Mouse (Mus musculus) CH12.LX (cell line): ENCODE data around the gene Megf11. TPM values are rescaled to one million over a fixed set of nuclear protein-coding genes. Genes with fewer than 3 reads are reported as not detected.
"Not testable (repeated sequence)": the region's sequence is repeated elsewhere in the genome, so short reads cannot be mapped to it uniquely, and the experiment has no call there.

ENCODE experiments used
- DNase-seq: peaks from one replicate; pipeline ENCODE4 v3.0.0-alpha.2; 2013; ENCODE audit errors: extremely low read depth
- H3K27ac ChIP-seq: 2 replicates; pipeline ENCODE4 v1.5.1; 2012; ENCODE audit warnings: low read depth, mild to moderate bottlenecking, control low read depth, moderate library complexity; ENCODE audit not compliant: insufficient read depth
- H3K27me3 ChIP-seq: replicated peaks from 2 replicates; pipeline ENCODE3; 2012; ENCODE audit warnings: inconsistent platforms
- H3K36me3 ChIP-seq, 2 experiments: replicated peaks in 1 of 2; 2 replicates each; pipeline versions ENCODE3 to v1.6.1; 2012; ENCODE audit warnings: inconsistent platforms in 1 of 2, low read length in 1 of 2, mild to moderate bottlenecking in 1 of 2, mixed read lengths in 1 of 2, moderate library complexity in 1 of 2; ENCODE audit not compliant: control insufficient read depth in 1 of 2, insufficient read depth in 1 of 2
- H3K4me1 ChIP-seq, 2 experiments: 2 replicates each; pipeline ENCODE4 v1.6.1; 2012; ENCODE audit warnings: inconsistent platforms in 1 of 2, moderate library complexity in 1 of 2; ENCODE audit not compliant: insufficient read depth in 2 of 2, control insufficient read depth in 1 of 2
- H3K4me2 ChIP-seq: 2 replicates; pipeline ENCODE4 v1.6.1; 2012; ENCODE audit warnings: low read depth, mild to moderate bottlenecking, control low read depth; ENCODE audit not compliant: poor library complexity, insufficient read depth, severe bottlenecking
- H3K4me3 ChIP-seq, 3 experiments: fragments of 150-350 bp in 1 of 3; sonication (generic) in 1 of 3; replicated peaks in 1 of 3; 2 replicates each; pipeline versions ENCODE3 to v1.5.1; 2011 to 2012; ENCODE audit warnings: low read depth in 2 of 3, low read length in 2 of 3, mild to moderate bottlenecking in 2 of 3, moderate library complexity in 2 of 3, control low read depth in 1 of 3, improper control_type of control experiment in 1 of 3, inconsistent platforms in 1 of 3, mixed read lengths in 1 of 3; ENCODE audit not compliant: poor library complexity in 1 of 3
- H3K79me2 ChIP-seq: replicated peaks from 2 replicates; pipeline ENCODE4 v1.6.1; 2012; ENCODE audit warnings: mild to moderate bottlenecking, moderate library complexity; ENCODE audit not compliant: control insufficient read depth, poor library complexity, insufficient read depth, severe bottlenecking; ENCODE audit errors: extremely low read depth
- H3K9ac ChIP-seq: 2 replicates; pipeline ENCODE4 v1.6.1; 2012; ENCODE audit warnings: low read depth, mild to moderate bottlenecking, control low read depth, moderate library complexity; ENCODE audit not compliant: insufficient read depth
- H3K9me3 ChIP-seq: replicated peaks from 2 replicates; pipeline ENCODE3; 2012; ENCODE audit warnings: low read length, inconsistent platforms, mixed read lengths
- CTCF ChIP-seq, 2 experiments: IDR thresholded peaks in 1 of 2; conservative IDR thresholded peaks in 1 of 2; 2 replicates each; pipeline ENCODE4 v1.5.1; 2011 to 2012; ENCODE audit warnings: low read depth in 2 of 2, low read length in 2 of 2, improper control_type of control experiment in 1 of 2, inconsistent platforms in 1 of 2, mild to moderate bottlenecking in 1 of 2, moderate library complexity in 1 of 2
- ELF1 ChIP-seq: IDR thresholded peaks from 2 replicates; pipeline ENCODE4 v1.6.1; 2014; ENCODE audit warnings: low read depth, mild to moderate bottlenecking, inconsistent platforms, low read length, improper control_type of control experiment
- ETS1 ChIP-seq: conservative IDR thresholded peaks from 2 replicates; pipeline ENCODE4 v1.6.1; 2012; ENCODE audit warnings: low read depth, mild to moderate bottlenecking, inconsistent platforms, low read length, improper control_type of control experiment, moderate library complexity
- GABPA ChIP-seq: IDR thresholded peaks from 2 replicates; pipeline ENCODE4 v1.6.1; 2012; ENCODE audit warnings: low read depth, low read length, improper control_type of control experiment, inconsistent platforms; ENCODE audit not compliant: insufficient replicate concordance
- HCFC1 ChIP-seq: IDR thresholded peaks from 2 replicates; pipeline ENCODE4 v1.6.1; 2012; ENCODE audit warnings: low read depth, mild to moderate bottlenecking, inconsistent platforms, low read length, improper control_type of control experiment
- KAT2A ChIP-seq: IDR thresholded peaks from 2 replicates; pipeline ENCODE4 v1.6.1; 2012; ENCODE audit warnings: low read length, improper control_type of control experiment, inconsistent platforms; ENCODE audit not compliant: insufficient replicate concordance
- MEF2A ChIP-seq: IDR thresholded peaks from 2 replicates; pipeline ENCODE4 v1.6.1; 2014; ENCODE audit warnings: low read depth, mild to moderate bottlenecking, inconsistent platforms, low read length, improper control_type of control experiment, borderline replicate concordance
- MXI1 ChIP-seq: IDR thresholded peaks from 2 replicates; pipeline ENCODE4 v1.6.1; 2011; ENCODE audit warnings: mild to moderate bottlenecking, low read depth, low read length, improper control_type of control experiment
- NELFE ChIP-seq: IDR thresholded peaks from 2 replicates; pipeline ENCODE4 v1.6.1; 2011; ENCODE audit warnings: low read depth, low read length, improper control_type of control experiment
- RAD21 ChIP-seq: IDR thresholded peaks from 2 replicates; pipeline ENCODE4 v1.6.1; 2011; ENCODE audit warnings: low read depth, mild to moderate bottlenecking, low read length, improper control_type of control experiment, moderate library complexity
- SIN3A ChIP-seq: IDR thresholded peaks from 2 replicates; pipeline ENCODE4 v1.6.1; 2012; ENCODE audit warnings: low read length, improper control_type of control experiment, inconsistent platforms
- TBP ChIP-seq: conservative IDR thresholded peaks from 2 replicates; pipeline ENCODE4 v1.6.1; 2011; ENCODE audit warnings: low read depth, low read length, improper control_type of control experiment
- UBTF ChIP-seq: IDR thresholded peaks from 2 replicates; pipeline ENCODE4 v1.6.1; 2012; ENCODE audit warnings: low read depth, mild to moderate bottlenecking, inconsistent platforms, low read length, improper control_type of control experiment, moderate library complexity
- USF2 ChIP-seq: conservative IDR thresholded peaks from 2 replicates; pipeline ENCODE4 v1.6.1; 2011; ENCODE audit warnings: low read depth, low read length, improper control_type of control experiment
- ZKSCAN1 ChIP-seq: IDR thresholded peaks from 2 replicates; pipeline ENCODE4 v1.6.1; 2012; ENCODE audit warnings: low read depth, inconsistent platforms, low read length, improper control_type of control experiment, borderline replicate concordance
- ZMIZ1 ChIP-seq: IDR thresholded peaks from 2 replicates; pipeline ENCODE4 v1.6.1; 2012; ENCODE audit warnings: low read depth, mild to moderate bottlenecking, inconsistent platforms, low read length, improper control_type of control experiment
- ZNF384 ChIP-seq: IDR thresholded peaks from 2 replicates; pipeline ENCODE4 v1.6.1; 2012; ENCODE audit warnings: low read depth, low read length, improper control_type of control experiment, inconsistent platforms
- dilution Hi-C: fragments of 300-500 bp; cut with MboI; formaldehyde crosslinking; loops from 2 replicates; pipeline ENCODE4 v1.14.3; 2020; ENCODE audit warnings: low sequenced_read_pairs; ENCODE audit not compliant: extremely low pct_unique_long_range_greater_than_20kb, extremely low pct_ligation_motif_present
- in situ Hi-C: fragments of 300-500 bp; cut with MboI; formaldehyde crosslinking; loops from 3 replicates; pipeline ENCODE4 v1.14.3; 2019; ENCODE audit warnings: low sequenced_read_pairs, low pct_ligation_motif_present, low pct_unique_long_range_greater_than_20kb, mixed read lengths
- polyA plus RNA-seq: library from polyadenylated mRNA; unstranded; fragments of >175 nt; gene quantifications from 2 replicates; pipeline ENCODE4 v1.2.1, GENCODE M21; 2012; ENCODE audit warnings: low read depth; ENCODE audit not compliant: insufficient read length
- total RNA-seq, 2 experiments: library from RNA; depleted of rRNA; stranded (reverse); fragments of 300-350 nt in 1 of 2; fragments of >200 nt in 1 of 2; gene quantifications; 2 replicates each; pipeline ENCODE4 v1.2.3; 2012 to 2014

Megf11 gene
- total and polyA plus RNA-seq, 3 experiments = 0.04 to 0.59 TPM; not detected in 1

- H3K4me2 ChIP-seq, H3K9me3 ChIP-seq, H3K27ac ChIP-seq, dilution Hi-C loops, DNase-seq, H3K4me3 ChIP-seq, in situ Hi-C loops, H3K9ac ChIP-seq, H3K27me3 ChIP-seq, H3K79me2 ChIP-seq: not testable (repeated sequence)
- H3K36me3 ChIP-seq = peaks cover 10 to 63% of the 10 kb centered on the region in 2 experiments
- peaks cover 0 to 33% of the 10 kb centered on the region in 2 experiments; a peak in 2 of 4 replicates for H3K4me1 ChIP-seq
- TF ChIP-seq TBP = peak; percentile 65
These were observed 324.9 kb downstream of the Megf11 start for GRCm38 (mm10) chr9:64710291-64710690.

GRCm38 (mm10) chr9:64719526-64720163 lies 334.2 kb downstream of the Megf11 start:
- Histone ChIP-seq H3K4me2 (no peak overlapping the region), H3K27ac (no peak overlapping the region), H3K79me2 (no peaks in the 10 kb centered on the region), H3K27me3 (no peaks in the 10 kb centered on the region), H3K9me3 (no peaks in the 10 kb centered on the region), H3K36me3 (peaks cover 10 to 66% of the 10 kb centered on the region in 2 experiments), H3K4me1 (peaks cover 0 to 23% of the 10 kb centered on the region in 2 experiments; a peak in 2 of 4 replicates), H3K9ac (no peak overlapping the region), H3K4me3 (no peak overlapping the region)
- TF ChIP-seq ZNF384 (no peak), CTCF (conservative IDR thresholded peaks at IDR 0.05 in 1 of 2, IDR thresholded peaks at IDR 0.05 in 1 of 2; ENCODE audit: low read depth in 2 of 2, low read length in 2 of 2) (no peak), TBP (no peak), MEF2A (no peak), RAD21 (no peak), ZKSCAN1 (no peak), NELFE (no peak), ELF1 (no peak), GABPA (no peak), KAT2A (no peak), UBTF (no peak)
- dilution Hi-C loops = no loop called here
- in situ Hi-C loops = no loop called here
- no peak for DNase-seq

GRCm38 (mm10) chr9:64726454-64726853 lies 341.0 kb downstream of the Megf11 start:
- peaks cover 19% of the 10 kb centered on the region for H3K79me2 ChIP-seq
- H3K27me3 ChIP-seq = no peaks in the 10 kb centered on the region
- no peaks in the 10 kb centered on the region for H3K9me3 ChIP-seq
- no peak for TF ChIP-seq UBTF
- no peak for TF ChIP-seq ZNF384
- TF ChIP-seq USF2 = no peak
- TF ChIP-seq ETS1 = no peak
- no peak for TF ChIP-seq ELF1
- no peak for TF ChIP-seq ZMIZ1
- no peak for TF ChIP-seq SIN3A
- TF ChIP-seq MXI1 = no peak
- TF ChIP-seq HCFC1 = no peak
- TF ChIP-seq MEF2A = no peak
- TF ChIP-seq, all 38 proteins: peak for 0
- dilution Hi-C loops = no loop called here
- Histone ChIP-seq H3K4me2 (no peak overlapping the region), H3K27ac (no peak overlapping the region), H3K36me3 (peaks cover 25 to 71% of the 10 kb centered on the region in 2 experiments), H3K4me3 (no peak overlapping the region), H3K9ac (no peak overlapping the region), H3K4me1 (peaks cover 0 to 18% of the 10 kb centered on the region in 2 experiments; a peak in 2 of 4 replicates)
- in situ Hi-C loops = no loop called here
- DNase-seq = no peak
